Comparison of ENCODE assay signal across 1 mouse cellular context in genomic region chr11:120666617-120667016, GRCm38 (mm10).
TF ChIP-seq lines count a peak whose summit lies in the region.

No protein-coding gene starts in this region.

TF ChIP-seq in MEL, 35 proteins besides CTCF, POLR2A, EP300 and RAD21:
- TF ChIP-seq USF2 (IDR thresholded peaks at IDR 0.05; ENCODE audit: borderline replicate concordance in 1 of 2, insufficient read depth in 1 of 2, low read depth in 1 of 2, low read length in 2 of 2): no peak
- no peak for TF ChIP-seq ELF1 (IDR thresholded peaks at IDR 0.05; ENCODE audit: low read depth, low read length)
- 0 out of 2 replicates have a peak, but pooled peaks have one; percentile 11 for TF ChIP-seq USF1 (IDR thresholded peaks at IDR 0.05; ENCODE audit: low read depth, low read length)
- TF ChIP-seq JUND (IDR thresholded peaks at IDR 0.05; ENCODE audit: low read depth, low read length): no peak
- no peak for TF ChIP-seq MAFK (IDR thresholded peaks at IDR 0.05; ENCODE audit: borderline replicate concordance, low read depth, low read length)
- TF ChIP-seq TCF12 (IDR thresholded peaks at IDR 0.05; ENCODE audit: low read depth, low read length): no peak
- no peak for TF ChIP-seq ZC3H11A (IDR thresholded peaks at IDR 0.05; ENCODE audit: low read depth, low read length)
- no peak for TF ChIP-seq CHD1 (IDR thresholded peaks at IDR 0.05; ENCODE audit: low read depth, low read length)
- no peak for TF ChIP-seq ZKSCAN1 (IDR thresholded peaks at IDR 0.05; ENCODE audit: low read depth, low read length)
TF ChIP-seq in MEL: peak in this region for 1.
